Mouse (Mus musculus) embryonic fibroblast, embryonic 13.5 days (primary cell): ENCODE results near the gene Vangl2. TPM values are rescaled to one million over a fixed set of nuclear protein-coding genes. Genes with fewer than 3 reads are reported as not detected.
A peak's percentile ranks its signal among the peaks of the same experiment; 100 is the strongest.

Source experiments
- H3K27ac ChIP-seq: 2 replicates; pipeline ENCODE4 v1.5.1; 2012; ENCODE audit warnings: low read length, control low read depth, inconsistent platforms; ENCODE audit not compliant: insufficient read depth
- H3K4me1 ChIP-seq: 2 replicates; pipeline ENCODE4 v1.6.1; 2011; ENCODE audit warnings: low read length; ENCODE audit not compliant: control insufficient read depth, insufficient read depth
- H3K4me3 ChIP-seq: 2 replicates; pipeline ENCODE4 v1.5.1; 2011; ENCODE audit warnings: mild to moderate bottlenecking, control low read depth, low read length; ENCODE audit not compliant: insufficient read depth
- CTCF ChIP-seq: IDR thresholded peaks from 2 replicates; pipeline ENCODE4 v1.5.1; 2011; ENCODE audit warnings: mild to moderate bottlenecking, control low read depth, low read length, moderate library complexity, borderline replicate concordance; ENCODE audit not compliant: insufficient read depth
- POLR2A ChIP-seq: IDR thresholded peaks from 2 replicates; pipeline ENCODE4 v1.6.1; 2011; ENCODE audit warnings: low read depth, mild to moderate bottlenecking, control low read depth, low read length, moderate library complexity
- polyA plus RNA-seq: library from polyadenylated mRNA; stranded (reverse); fragments of >200 nt; gene quantifications from 2 replicates; pipeline ENCODE4 v1.2.4, GENCODE M21; 2011; ENCODE audit warnings: low read depth; ENCODE audit not compliant: missing spikeins, insufficient read length

Vangl2 gene
- polyA plus RNA-seq, 1 experiment: 12.3 TPM

GRCm38 (mm10) chr1:172018336-172019311 lies 9.6 kb downstream of the Vangl2 start:
- Histone ChIP-seq H3K4me3 (no peak overlapping the region), H3K27ac (no peak overlapping the region), H3K4me1 (no peaks in the 10 kb centered on the region)
- no peak for TF ChIP-seq CTCF
- no peak for TF ChIP-seq POLR2A

- Histone ChIP-seq H3K4me3 (no peak overlapping the region), H3K4me1 (no peaks in the 10 kb centered on the region), H3K27ac (no peak overlapping the region)
- TF ChIP-seq POLR2A (no peak), CTCF (no peak)
These were observed 10.7 kb downstream of the Vangl2 start for GRCm38 (mm10) chr1:172017517-172018070.

GRCm38 (mm10) chr1:172016660-172017516 lies 11.4 kb downstream of the Vangl2 start:
- Histone ChIP-seq H3K4me1 (no peaks in the 10 kb centered on the region), H3K27ac (no peak overlapping the region), H3K4me3 (no peak overlapping the region)
- TF ChIP-seq CTCF (no peak), POLR2A (no peak)

- TF ChIP-seq POLR2A (no peak), CTCF (no peak)
- no peak overlapping the region for H3K27ac ChIP-seq
- no peaks in the 10 kb centered on the region for H3K4me1 ChIP-seq
- H3K4me3 ChIP-seq: no peak overlapping the region
These were observed 12.2 kb downstream of the Vangl2 start for GRCm38 (mm10) chr1:172016031-172016430.

- Histone ChIP-seq H3K27ac (no peak overlapping the region), H3K4me1 (no peaks in the 10 kb centered on the region), H3K4me3 (no peak overlapping the region)
- TF ChIP-seq CTCF: no peak
- TF ChIP-seq POLR2A: no peak
These were observed 12.8 kb downstream of the Vangl2 start for GRCm38 (mm10) chr1:172015312-172015939.

GRCm38 (mm10) chr1:172014771-172015170 lies 13.5 kb downstream of the Vangl2 start:
- Histone ChIP-seq H3K4me1 (no peaks in the 10 kb centered on the region), H3K27ac (no peak overlapping the region), H3K4me3 (no peak overlapping the region)
- TF ChIP-seq CTCF: no peak
- TF ChIP-seq POLR2A: no peak

- Histone ChIP-seq H3K4me3 (no peak overlapping the region), H3K27ac (no peak overlapping the region), H3K4me1 (no peaks in the 10 kb centered on the region)
- TF ChIP-seq CTCF (peak; percentile 65; the same call in 1 of the 2 replicates), POLR2A (no peak)
These were observed 16.2 kb downstream of the Vangl2 start for GRCm38 (mm10) chr1:172012030-172012429.

GRCm38 (mm10) chr1:172010042-172010824 lies 18.0 kb downstream of the Vangl2 start:
- TF ChIP-seq POLR2A: no peak
- no peak for TF ChIP-seq CTCF
- H3K4me1 ChIP-seq: no peaks in the 10 kb centered on the region
- no peak overlapping the region for H3K27ac ChIP-seq
- H3K4me3 ChIP-seq: no peak overlapping the region

GRCm38 (mm10) chr1:172009406-172009805 lies 18.8 kb downstream of the Vangl2 start:
- Histone ChIP-seq H3K4me1 (no peaks in the 10 kb centered on the region), H3K27ac (no peak overlapping the region), H3K4me3 (no peak overlapping the region)
- TF ChIP-seq POLR2A (no peak), CTCF (no peak)
